Mouse (Mus musculus) gastrocnemius, postnatal 14 days (tissue): Measurements from ENCODE around the gene Ndfip2. TPM values are rescaled to one million over a fixed set of nuclear protein-coding genes. Genes with fewer than 3 reads are reported as not detected.
A peak's percentile ranks its signal among the peaks of the same experiment; 100 is the strongest.

ENCODE experiments used
- DNase-seq: peaks from one replicate; pipeline ENCODE4 v3.0.0; 2021; ENCODE audit warnings: mixed read lengths
- intact Hi-C: fragments of 180-260 bp; cut with DNase I; formaldehyde crosslinking; loops from one replicate; pipeline ENCODE4 v1.15.1; 2025; ENCODE audit warnings: low total_unique reads
- total RNA-seq, 2 experiments: library from RNA; stranded (reverse); gene quantifications; 2 replicates each; pipeline ENCODE4 v1.2.3; 2021

The Ndfip2 gene
- total RNA-seq, 2 experiments from 2014 or later, result 12.7 to 16.1 TPM

DNA sequence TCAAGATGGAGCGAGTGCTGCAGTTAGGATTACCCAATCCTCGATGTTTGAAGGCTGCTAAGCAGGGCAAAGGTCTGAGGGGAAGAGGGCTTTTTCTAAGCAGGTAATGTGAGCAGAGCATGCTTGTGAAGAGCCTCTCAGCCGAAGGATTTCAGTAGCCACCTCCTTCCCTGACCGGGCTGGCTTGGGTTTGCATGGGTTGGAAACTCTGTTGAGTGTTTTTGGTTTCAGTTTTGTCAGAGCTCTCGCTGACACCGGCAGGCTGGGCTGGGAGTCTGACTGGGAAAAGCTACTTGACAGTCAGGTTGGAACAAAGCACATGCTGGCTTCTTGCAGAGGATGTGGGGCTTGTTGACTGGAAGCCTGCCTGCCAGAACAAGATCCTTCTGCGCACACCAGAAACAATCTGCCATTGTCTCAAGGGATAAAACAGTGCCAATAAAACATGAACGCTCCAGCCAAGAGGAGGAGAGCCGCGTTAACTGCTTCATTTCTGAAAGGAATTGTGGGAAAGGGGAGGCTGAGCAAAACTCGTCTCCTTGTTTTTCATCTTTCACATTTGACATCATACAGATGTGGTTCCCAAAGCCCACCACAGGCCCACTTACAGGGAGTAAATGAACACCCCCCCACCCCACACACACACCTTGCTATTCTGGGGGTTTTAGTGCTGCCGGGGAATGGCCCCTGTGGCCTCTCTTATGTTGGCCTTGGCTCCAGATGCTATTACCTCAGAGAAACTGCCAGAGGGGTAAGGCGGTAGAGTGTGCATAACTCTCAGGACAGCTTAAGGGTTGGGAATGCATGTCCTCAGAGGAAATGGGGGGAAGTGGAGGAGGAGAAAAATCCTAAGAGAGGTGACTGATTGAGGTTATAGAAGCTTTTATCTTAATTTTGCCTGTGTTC, 70.3 kb downstream of the Ndfip2 start:
- intact Hi-C loops, result no loop called here
- peak; percentile 79 for DNase-seq

GRCm38 (mm10) chr14:105333475-105334094, 75.2 kb downstream of the Ndfip2 start:
- intact Hi-C loops, result no loop called here
- DNase-seq, result no peak

DNA sequence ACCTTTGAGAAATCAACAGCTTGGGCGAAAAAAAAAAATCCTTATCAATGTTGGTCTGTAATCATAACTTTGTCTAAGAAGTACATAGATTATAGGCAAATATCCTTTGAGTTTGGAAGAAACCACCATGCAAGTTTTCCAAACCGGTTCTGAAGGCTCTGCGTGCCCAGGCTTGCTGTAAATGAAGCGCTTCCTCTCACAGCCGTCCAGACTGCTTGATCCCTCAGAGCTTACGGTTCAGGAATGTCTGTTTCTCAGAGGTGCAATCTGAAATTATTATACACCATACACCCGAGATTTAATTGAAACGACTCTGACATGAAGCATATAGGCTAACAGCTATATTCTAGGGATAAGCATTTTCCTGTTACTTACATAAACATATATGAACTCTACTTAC, 83.4 kb downstream of the Ndfip2 start:
- no peak for DNase-seq
- intact Hi-C loops, result no loop called here

DNA sequence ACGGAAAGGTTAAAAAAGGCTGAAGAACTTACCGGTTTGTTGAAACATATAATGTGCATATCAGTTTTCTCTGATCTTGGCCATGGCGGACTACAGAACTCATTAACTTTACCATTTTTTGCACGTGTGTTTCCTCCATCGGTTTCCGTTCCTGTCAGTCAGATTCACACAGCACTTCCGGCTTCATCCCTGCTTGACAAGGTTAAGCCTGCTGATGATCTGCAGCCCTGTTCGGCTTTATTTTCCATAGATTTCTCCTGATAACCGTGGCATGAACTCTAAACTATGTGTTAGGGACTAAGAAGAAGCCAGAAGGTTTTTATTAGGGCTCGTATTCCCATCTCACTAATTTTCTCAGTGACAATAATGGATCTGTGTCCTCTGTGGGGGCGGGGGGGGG, 95.7 kb downstream of the Ndfip2 start:
- intact Hi-C loops, result no loop called here
- DNase-seq, result no peak

Other genes with a start within 250 kb of the Ndfip2 start
- gene Rbm26, start 81.2 kb upstream of the Ndfip2 start, total RNA-seq, result 10 to 100 TPM; 19.4 to 19.9 TPM